Comparison of ENCODE assay signal across 31 mouse cellular contexts in the genomic region with DNA sequence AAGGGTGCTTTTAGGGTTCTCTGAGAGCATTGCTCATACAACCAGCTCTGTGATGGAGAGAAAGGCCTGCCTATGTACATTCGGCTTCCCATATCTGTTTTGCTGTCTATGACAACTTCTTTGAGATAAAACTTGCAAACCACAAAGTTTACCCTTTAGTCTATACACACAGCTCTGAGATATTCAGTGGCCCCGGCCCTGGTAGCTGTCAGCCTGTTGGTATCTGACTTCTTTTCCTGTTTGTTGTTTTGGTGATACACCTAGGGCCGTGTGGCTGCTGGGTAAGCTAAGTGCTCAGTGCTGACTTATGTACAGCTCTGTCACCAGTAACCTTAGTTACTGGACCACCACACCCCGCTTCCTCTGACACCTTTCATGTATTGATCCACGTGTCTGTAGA. TPM values are rescaled to one million over a fixed set of nuclear protein-coding genes. Genes with fewer than 3 reads are reported as not detected.
A peak's percentile ranks its signal among the peaks of the same experiment; 100 is the strongest.
DNase-seq lines count a peak whose midpoint lies in the region; ATAC-seq and TF ChIP-seq lines count a peak whose summit lies in the region.
"Had no signal": no experiment of that assay in that cellular context is flagged by ENCODE, and none has a peak within 500 bp of the region (broad histone marks: within the 10 kb centered on the region; RNA-seq: fewer than 3 reads in every experiment).

No protein-coding gene starts in this region.

- peak; percentile 21; the same call in 1 of the 2 replicates for ATAC-seq in liver, embryonic 12.5 days
- ATAC-seq in inflammation-experienced regulatory T-cells, adult 6 months, result peak; percentile 90
- no peak for ATAC-seq in intestine, postnatal 0 days
- ATAC-seq: forebrain, embryonic 15.5 days had no signal

- H3K9ac ChIP-seq in liver, embryonic 12.5 days, result no peak overlapping the region
- no peak overlapping the region for H3K9ac ChIP-seq in intestine, postnatal 0 days (ENCODE audit: low read depth, low read length)
- H3K9ac ChIP-seq: embryonic facial prominence, embryonic 15.5 days; forebrain, embryonic 15.5 days; heart, embryonic 12.5 days; liver, embryonic 15.5 days had no signal

- H3K4me3 ChIP-seq in liver, embryonic 12.5 days, result no peak overlapping the region
- H3K4me3 ChIP-seq in intestine, postnatal 0 days (ENCODE audit: low read depth, low read length), result no peak overlapping the region
- H3K4me3 ChIP-seq: embryonic facial prominence, embryonic 15.5 days; forebrain, embryonic 15.5 days; heart, embryonic 12.5 days; hindbrain, embryonic 10.5 days; liver, embryonic 15.5 days had no signal

- no peak for DNase-seq in liver
- peak; percentile 62 for DNase-seq in naive thymus-derived CD4-positive, alpha-beta T cell, adult 2 months (ENCODE audit: low read depth)
- no peak for DNase-seq in adrenal gland, postnatal 25 days
- no peak for DNase-seq in left cerebral cortex, adult 9 months (ENCODE audit: low spot score in 2 of 2)
- DNase-seq: adrenal gland, postnatal 36 days; cerebellum, adult 9-10 months; gastrocnemius, postnatal 10 days; heart, adult 11 months; heart, postnatal 10 days; kidney, adult 2 months; lung, postnatal 4 days; retina, postnatal 1 day; right cerebral cortex, postnatal 25 days; spleen, adult 18-20 months; thymus, postnatal 36 days had no signal

- TF ChIP-seq CTCF in intestine, postnatal 0 days (IDR thresholded peaks at IDR 0.05; ENCODE audit: low read depth), result no peak

- no peak overlapping the region; the same call in 1 of the 2 replicates for H3K27ac ChIP-seq in liver, embryonic 12.5 days
- H3K27ac ChIP-seq in intestine, postnatal 0 days (ENCODE audit: low read depth, low read length), result no peak overlapping the region
- H3K27ac ChIP-seq: embryonic facial prominence, embryonic 15.5 days; forebrain, embryonic 15.5 days; hindbrain, embryonic 10.5 days; kidney, postnatal 0 days; liver, embryonic 15.5 days had no signal

- peaks cover 78% of the 10 kb centered on the region for H3K4me1 ChIP-seq in liver, embryonic 12.5 days
- no peaks in the 10 kb centered on the region for H3K4me1 ChIP-seq in intestine, postnatal 0 days (replicated peaks; ENCODE audit: control insufficient read depth, insufficient read depth, low read length)

- H3K36me3 ChIP-seq in liver, embryonic 12.5 days, result no peaks in the 10 kb centered on the region
- no peaks in the 10 kb centered on the region for H3K36me3 ChIP-seq in intestine, postnatal 0 days (ENCODE audit: control insufficient read depth, insufficient read depth)
- H3K36me3 ChIP-seq: embryonic facial prominence, embryonic 15.5 days; forebrain, embryonic 15.5 days; heart, embryonic 12.5 days; hindbrain, embryonic 10.5 days; liver, embryonic 15.5 days had no signal

- H3K9me3 ChIP-seq in liver, embryonic 12.5 days (replicated peaks), result no peaks in the 10 kb centered on the region
- no peaks in the 10 kb centered on the region for H3K9me3 ChIP-seq in intestine, postnatal 0 days (ENCODE audit: control insufficient read depth)
- H3K9me3 ChIP-seq: embryonic facial prominence, embryonic 15.5 days; forebrain, embryonic 15.5 days; heart, embryonic 12.5 days; hindbrain, embryonic 10.5 days; liver, embryonic 15.5 days had no signal

- 33% methylated on average over 5 of the region's 5 CpGs for WGBS in liver, embryonic 12.5 days (ENCODE audit: insufficient replicate concordance)
- WGBS in intestine, postnatal 0 days, result 68% methylated on average over 5 of the region's 5 CpGs

- no peaks in the 10 kb centered on the region for H3K27me3 ChIP-seq in liver, embryonic 12.5 days (replicated peaks)
- H3K27me3 ChIP-seq in intestine, postnatal 0 days (replicated peaks; ENCODE audit: control insufficient read depth, insufficient read depth, low read length), result no peaks in the 10 kb centered on the region
- H3K27me3 ChIP-seq: embryonic facial prominence, embryonic 15.5 days; forebrain, embryonic 15.5 days; heart, embryonic 12.5 days; liver, embryonic 15.5 days had no signal

- no peak overlapping the region for H3K4me2 ChIP-seq in liver, embryonic 12.5 days
- H3K4me2 ChIP-seq in intestine, postnatal 0 days (replicated peaks; ENCODE audit: low read depth), result no peak overlapping the region
- H3K4me2 ChIP-seq: embryonic facial prominence, embryonic 15.5 days; forebrain, embryonic 15.5 days; heart, embryonic 12.5 days; liver, embryonic 15.5 days; midbrain, embryonic 11.5 days had no signal

RNA-seq across cellular contexts. Expression of gene Acot7, which starts 19.6 kb away (rescaled TPM):
- polyA plus RNA-seq in liver, embryonic 12.5 days (2016; fragmentation: Nextera tagmentation; extraction: Ambion mirVana), result 33.0 and 36.2 TPM in 2 replicates
- 100 to 1,000 TPM; 124 to 249 (median 126) TPM for polyA plus RNA-seq in inflammation-experienced regulatory T-cells, adult 6 months (2017; shearing (Covaris generic))
- polyA plus RNA-seq in intestine, postnatal 0 days (2015; fragmentation: Nextera tagmentation; extraction: Ambion mirVana), result 24.1 and 28.7 TPM in 2 replicates
- 34.6 and 39.9 TPM in 2 replicates for total RNA-seq in adrenal gland, postnatal 25 days (2021)

RNA-seq across cellular contexts. Expression of gene Hes2, which starts 38.9 kb away (rescaled TPM):
- 0.05 TPM in 1 of 2 replicates, not detected in the other for polyA plus RNA-seq in liver, embryonic 12.5 days (2016; fragmentation: Nextera tagmentation; extraction: Ambion mirVana)
- not detected for polyA plus RNA-seq in inflammation-experienced regulatory T-cells, adult 6 months (2017; shearing (Covaris generic))
- polyA plus RNA-seq in intestine, postnatal 0 days (2015; fragmentation: Nextera tagmentation; extraction: Ambion mirVana), result 8.6 and 11.2 TPM in 2 replicates
- total RNA-seq in adrenal gland, postnatal 25 days (2021), result not detected in 2 replicates
- total RNA-seq: adrenal gland, postnatal 36 days; common myeloid progenitor, adult 5-6 weeks; gastrocnemius, postnatal 10 days; heart, postnatal 10 days; layer of hippocampus, adult 18-20 months; layer of hippocampus, postnatal 14 days; left cerebral cortex, adult 8-10 months; midbrain, postnatal 0 days had no signal
- polyA plus RNA-seq: forebrain, embryonic 15.5 days; heart, embryonic 12.5 days; limb, embryonic 11.5 days; liver, embryonic 15.5 days; midbrain, postnatal 0 days had no signal

RNA-seq across cellular contexts. Expression of gene Espn, which starts 45.4 kb away (rescaled TPM):
- 2.6 and 2.9 TPM in 2 replicates for polyA plus RNA-seq in liver, embryonic 12.5 days (2016; fragmentation: Nextera tagmentation; extraction: Ambion mirVana)
- polyA plus RNA-seq in inflammation-experienced regulatory T-cells, adult 6 months (2017; shearing (Covaris generic)), result 10 to 100 TPM in 1 of 3 experiments, 1 to 10 TPM in 2; 6.0 to 13.1 (median 9.7) TPM
- polyA plus RNA-seq in intestine, postnatal 0 days (2015; fragmentation: Nextera tagmentation; extraction: Ambion mirVana), result 260 and 264 TPM in 2 replicates
- 1.2 TPM in 2 replicates for total RNA-seq in adrenal gland, postnatal 25 days (2021)

Comparison
In these comparisons a context has a peak if more than half of its experiments do, and no peak if none do; other contexts are left out.
1. RNA of gene Espn, which starts 45.4 kb away (polyA plus RNA-seq): 260 to 264 TPM in intestine, postnatal 0 days; 6.0 to 13.1 TPM in inflammation-experienced regulatory T-cells, adult 6 months and 2.6 to 2.9 TPM in liver, embryonic 12.5 days; every median in the first group is over 10 times any median in the second.